Mouse (Mus musculus) heart, postnatal 14 days (tissue): ENCODE results near the gene Rora. TPM values are rescaled to one million over a fixed set of nuclear protein-coding genes. Genes with fewer than 3 reads are reported as not detected.

Experiments
- DNase-seq, 2 experiments: peaks; one replicate each; pipeline ENCODE4 v3.0.0; 2021 to 2022
- intact Hi-C: fragments of 180-260 bp; cut with DNase I; formaldehyde crosslinking; loops from one replicate; pipeline ENCODE4 v1.15.1; 2025
- total RNA-seq, 2 experiments: library from RNA; stranded (reverse); gene quantifications; 2 replicates each; pipeline ENCODE4 v1.2.3; 2021

The Rora gene
- total RNA-seq, 2 experiments from 2014 or later = 23.3 to 32.9 TPM

DNA sequence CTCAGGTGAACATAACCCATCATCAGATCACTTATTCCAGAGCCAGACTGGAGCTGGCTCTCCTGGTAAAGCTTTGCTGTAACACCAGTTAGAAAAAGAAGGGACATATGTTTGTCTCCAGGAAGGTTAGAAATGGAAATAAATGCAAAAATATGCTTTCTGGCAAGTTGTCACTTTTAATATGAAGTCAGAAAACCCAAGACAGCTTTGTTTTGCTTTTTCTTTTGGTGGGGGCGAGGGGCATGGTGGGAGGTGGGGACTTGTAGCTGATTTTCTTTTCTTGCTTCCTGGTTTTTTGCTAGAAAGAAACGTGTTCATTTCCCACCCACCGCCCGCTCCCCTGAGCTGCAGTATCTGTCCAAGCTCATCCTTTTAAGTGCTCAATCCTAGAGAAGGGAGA lies 212.7 kb downstream of the Rora start:
- intact Hi-C loops = no loop called here
- no peak for DNase-seq

GRCm38 (mm10) chr9:68873838-68874237 lies 220.3 kb downstream of the Rora start:
- intact Hi-C loops = no loop called here
- DNase-seq = no peak

DNA sequence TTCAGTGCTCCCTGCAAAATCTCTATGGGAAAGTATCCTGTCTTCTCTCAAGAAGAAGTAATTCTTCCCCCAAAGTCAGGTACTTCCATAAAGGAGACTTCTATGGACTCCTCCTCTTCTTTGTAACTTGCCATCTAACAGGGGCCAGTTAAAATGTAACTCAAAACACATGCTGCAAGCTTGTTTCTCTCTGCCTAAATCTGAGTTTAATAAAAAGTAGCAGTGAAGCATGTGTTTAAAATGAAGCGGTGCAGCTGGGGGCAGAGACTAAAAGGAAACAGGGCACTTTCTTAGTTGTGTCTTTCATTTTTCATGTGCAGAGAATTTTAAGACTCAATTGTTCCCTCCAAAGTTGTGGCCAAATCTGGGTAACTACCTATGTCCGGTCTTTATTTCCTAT lies 221.0 kb downstream of the Rora start:
- DNase-seq = no peak
- intact Hi-C loops = no loop called here

- intact Hi-C loops = no loop called here
- DNase-seq = no peak
Measured at GRCm38 (mm10) chr9:68875791-68876190, 222.2 kb downstream of the Rora start.

GRCm38 (mm10) chr9:68876289-68876688 lies 222.7 kb downstream of the Rora start:
- DNase-seq = no peak
- intact Hi-C loops = no loop called here

- intact Hi-C loops = no loop called here
- no peak for DNase-seq
Measured at GRCm38 (mm10) chr9:68881896-68882295, 228.3 kb downstream of the Rora start.

GRCm38 (mm10) chr9:68883005-68883404 lies 229.4 kb downstream of the Rora start:
- intact Hi-C loops = no loop called here
- DNase-seq = no peak

DNA sequence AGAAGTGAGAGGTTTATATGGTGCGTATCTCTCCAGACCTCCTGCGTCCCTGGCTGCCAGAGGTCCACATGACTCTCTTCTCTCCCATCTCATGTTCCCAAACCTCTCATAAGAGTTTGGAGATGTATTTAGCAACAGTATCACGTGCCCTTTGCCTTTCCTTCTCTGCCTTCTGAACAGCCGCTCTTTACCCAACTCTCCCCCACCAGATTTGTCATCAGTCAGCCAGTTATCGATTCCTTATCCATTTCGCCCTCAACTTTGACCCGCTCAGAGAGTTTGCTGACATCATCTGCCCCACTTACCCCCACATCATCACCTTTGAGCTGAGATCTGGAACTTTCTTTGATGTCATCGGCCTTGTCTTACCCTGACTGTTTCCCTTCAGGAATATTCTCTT lies 230.1 kb downstream of the Rora start:
- DNase-seq = no peak
- intact Hi-C loops = no loop called here

DNA sequence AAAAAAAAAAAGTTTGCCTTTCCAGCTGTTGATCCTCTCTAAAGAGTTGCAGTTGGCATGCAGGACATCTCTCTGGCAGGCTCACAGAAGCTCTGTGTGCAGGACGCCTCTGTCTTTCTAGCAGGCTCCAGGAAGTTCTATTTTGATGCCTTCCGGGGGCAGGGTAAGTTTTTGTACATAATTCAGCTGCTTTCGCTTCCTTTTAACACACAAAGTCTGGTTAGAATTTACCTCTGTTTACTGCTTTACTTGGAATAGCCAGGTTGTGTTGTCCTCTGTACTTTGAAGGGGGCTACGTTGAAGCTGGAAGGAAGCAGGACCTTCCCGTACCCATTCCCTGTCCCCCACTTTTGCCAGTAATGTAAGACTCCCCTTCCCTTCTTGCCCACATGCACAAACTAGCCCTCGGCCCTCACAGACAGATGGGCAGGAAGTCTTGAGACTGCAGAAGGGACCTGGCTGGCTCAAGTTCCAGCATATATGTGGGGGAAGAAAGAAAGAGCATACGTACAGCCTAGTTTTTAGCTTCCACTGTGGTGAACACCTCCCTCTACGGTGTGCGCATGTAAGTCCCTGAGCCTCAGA lies 231.0 kb downstream of the Rora start:
- intact Hi-C loops = no loop called here
- peak; percentile 31 to 52 for DNase-seq

DNA sequence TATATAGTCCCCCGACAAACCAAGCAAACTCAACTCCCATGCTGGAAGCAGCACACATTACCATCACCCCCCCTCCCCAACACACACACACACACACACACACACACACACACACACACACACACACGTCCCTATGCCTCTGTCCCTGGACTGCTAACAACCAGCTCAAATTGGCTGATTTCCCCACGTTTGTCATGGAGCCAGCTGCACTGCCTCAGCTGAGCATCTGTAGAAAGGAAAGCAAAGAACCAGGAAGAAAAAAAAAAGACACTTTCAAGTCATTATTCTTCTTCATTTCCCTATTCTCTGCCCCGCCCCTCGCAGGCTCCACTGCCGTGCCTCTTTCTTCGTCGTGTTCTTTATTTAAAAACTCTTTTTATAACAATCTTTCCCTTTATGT lies 235.1 kb downstream of the Rora start:
- DNase-seq = peak; percentile 71 to 83
- intact Hi-C loops = no loop called here

GRCm38 (mm10) chr9:68891431-68891830 lies 237.8 kb downstream of the Rora start:
- no peak for DNase-seq
- intact Hi-C loops = no loop called here

DNA sequence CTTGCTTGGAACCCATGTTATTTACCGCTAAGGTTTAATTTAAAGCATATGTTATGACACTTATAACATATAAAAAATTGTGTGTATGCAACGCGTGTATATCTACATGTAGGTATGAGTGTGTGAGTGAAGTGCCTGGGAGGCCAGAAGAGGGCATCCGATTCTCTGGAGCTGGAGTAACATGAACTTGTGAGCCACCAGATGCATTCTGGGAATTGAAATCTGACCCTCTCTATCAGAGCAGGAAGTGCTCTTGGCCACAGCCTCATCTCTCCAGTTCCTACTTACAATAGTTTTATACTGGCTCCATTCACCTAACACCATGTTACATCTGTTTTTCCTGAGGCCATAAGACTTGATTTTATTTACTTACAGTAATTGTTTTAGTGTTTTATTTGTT lies 238.8 kb downstream of the Rora start:
- intact Hi-C loops = no loop called here

GRCm38 (mm10) chr9:68892859-68893258 lies 239.3 kb downstream of the Rora start:
- no peak for DNase-seq
- intact Hi-C loops = no loop called here

More for the DNA sequence above, 238.8 kb downstream of the Rora start:
- DNase-seq = no peak

GRCm38 (mm10) chr9:68898286-68898685 lies 244.7 kb downstream of the Rora start:
- intact Hi-C loops = no loop called here

GRCm38 (mm10) chr9:68899525-68900222 lies 246.1 kb downstream of the Rora start:
- DNase-seq = no peak
- intact Hi-C loops = no loop called here

More at GRCm38 (mm10) chr9:68898286-68898685, 244.7 kb downstream of the Rora start:
- DNase-seq = peak in 1 of 2 experiments; percentile 40

- no peak for DNase-seq
- intact Hi-C loops = no loop called here
Measured at GRCm38 (mm10) chr9:68906361-68906883, 252.8 kb downstream of the Rora start.

DNA sequence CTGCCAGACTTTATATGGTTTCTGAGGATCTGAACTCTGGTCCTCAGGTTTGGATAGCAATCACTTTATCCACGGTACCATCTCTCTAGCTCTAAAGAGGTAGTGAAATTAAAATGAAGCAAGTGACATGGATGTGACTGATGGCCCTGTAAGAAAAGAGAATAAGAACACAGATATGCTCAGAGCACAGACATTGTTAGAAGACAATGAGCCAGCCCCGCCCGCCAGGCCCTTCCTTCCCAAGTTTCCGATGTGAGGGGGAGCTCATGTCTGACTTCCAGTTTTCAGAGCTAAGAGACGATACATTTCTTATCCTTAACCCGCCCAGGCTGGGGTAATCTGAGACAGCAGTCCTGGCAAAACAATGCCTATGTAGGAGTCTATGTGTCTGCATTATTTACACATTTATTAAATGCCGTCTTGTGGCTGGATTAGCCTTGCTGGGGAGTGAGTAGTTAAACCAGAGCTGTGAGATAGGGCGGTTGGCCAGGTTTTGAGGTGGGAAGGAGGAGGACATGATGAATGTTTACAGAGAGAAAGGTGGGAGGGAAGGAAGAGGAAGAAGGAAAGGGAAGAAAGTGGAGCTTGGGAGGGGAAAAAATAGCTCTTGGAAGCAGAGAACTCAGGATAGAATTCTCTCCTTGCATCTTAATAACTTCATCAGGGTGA lies 259.0 kb downstream of the Rora start:
- intact Hi-C loops = no loop called here
- peak; percentile 24 to 40 for DNase-seq

- DNase-seq = no peak
- intact Hi-C loops = no loop called here
Measured at GRCm38 (mm10) chr9:68913191-68913697, 259.7 kb downstream of the Rora start.

DNA sequence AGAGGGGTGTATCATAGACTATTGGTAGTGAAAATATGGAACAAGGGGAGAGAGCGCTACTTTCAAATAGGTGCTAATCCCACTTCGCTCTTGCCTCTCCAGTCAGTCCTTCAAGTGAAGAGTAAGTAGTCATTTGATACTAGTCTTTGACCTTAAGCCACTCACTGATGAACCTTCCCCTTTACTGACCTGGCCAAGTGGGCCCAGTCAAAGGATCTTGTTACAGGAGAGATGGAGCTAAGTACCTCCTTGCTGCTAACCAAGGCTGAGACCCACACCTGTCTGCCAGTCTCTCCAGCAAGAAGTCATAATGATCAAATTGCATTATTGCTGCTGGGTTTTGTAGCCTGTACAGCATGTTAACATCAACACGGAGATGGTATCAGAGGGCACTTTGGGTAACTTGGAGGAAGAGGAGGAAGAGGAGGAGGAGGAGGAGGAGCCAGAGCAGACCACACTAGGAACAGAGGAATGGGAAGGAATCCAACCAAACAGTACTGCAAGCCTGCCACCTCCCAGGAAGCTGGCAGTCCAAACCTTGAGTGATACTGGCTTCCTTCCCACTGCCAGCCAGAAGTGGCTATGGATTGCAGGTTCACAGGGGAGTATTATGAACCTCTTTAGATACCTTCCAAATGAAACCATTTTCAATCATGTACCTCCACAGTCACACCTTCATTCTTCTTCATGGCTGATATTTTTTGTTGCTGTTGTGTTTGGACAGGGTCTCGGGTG lies 261.1 kb downstream of the Rora start:
- intact Hi-C loops = no loop called here
- DNase-seq = peak; percentile 11 to 31

DNA sequence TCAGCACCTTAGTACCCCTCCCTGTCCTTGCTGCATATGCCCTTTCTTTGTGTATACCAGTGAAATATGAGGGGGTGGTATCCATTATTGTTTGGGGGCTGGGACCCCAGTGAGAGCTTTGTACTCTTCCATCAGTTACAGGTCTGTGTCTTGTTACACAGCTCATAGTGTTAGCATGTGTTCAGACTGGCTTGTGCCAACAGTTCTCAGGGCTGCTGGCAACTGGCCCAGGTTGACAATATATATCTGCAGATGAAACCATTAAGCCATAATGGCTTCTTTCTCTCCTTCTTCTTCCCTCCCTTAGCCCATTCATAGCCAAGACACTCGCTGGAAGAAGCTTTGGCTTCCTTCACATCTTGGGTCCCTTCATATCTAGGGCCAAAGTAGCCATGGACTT lies 263.2 kb downstream of the Rora start:
- DNase-seq = no peak
- intact Hi-C loops = no loop called here

DNA sequence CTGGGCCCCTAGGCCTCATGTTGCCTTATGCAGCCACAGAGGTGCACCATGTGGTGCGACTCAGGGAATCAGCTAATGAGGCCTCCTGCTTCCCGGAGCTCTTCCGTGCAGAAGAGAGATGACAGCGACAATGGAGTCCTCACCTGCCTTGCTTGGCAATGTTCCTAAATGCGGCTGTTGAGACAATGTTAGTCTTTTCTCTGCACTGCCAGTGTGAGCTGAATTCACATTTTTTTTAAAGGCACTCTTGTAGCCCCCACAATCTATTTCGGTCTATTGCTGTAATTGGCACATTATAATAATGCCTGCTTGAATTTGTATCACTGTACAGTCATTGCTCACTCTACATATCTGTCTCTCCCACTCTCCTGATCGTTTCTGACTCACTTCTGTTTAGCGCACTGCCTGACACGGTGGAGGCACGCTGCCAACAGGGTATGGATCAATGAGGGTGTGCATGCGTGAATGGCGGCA lies 269.6 kb downstream of the Rora start:
- DNase-seq = no peak
- intact Hi-C loops = no loop called here
